Mouse (Mus musculus): ENCODE measurements around the gene Fli1. TPM values are rescaled to one million over a fixed set of nuclear protein-coding genes. Genes with fewer than 3 reads are reported as not detected.

The Fli1 gene
- polyA plus RNA-seq, 1 experiment from 2014 or later: 3.6 TPM

DNA sequence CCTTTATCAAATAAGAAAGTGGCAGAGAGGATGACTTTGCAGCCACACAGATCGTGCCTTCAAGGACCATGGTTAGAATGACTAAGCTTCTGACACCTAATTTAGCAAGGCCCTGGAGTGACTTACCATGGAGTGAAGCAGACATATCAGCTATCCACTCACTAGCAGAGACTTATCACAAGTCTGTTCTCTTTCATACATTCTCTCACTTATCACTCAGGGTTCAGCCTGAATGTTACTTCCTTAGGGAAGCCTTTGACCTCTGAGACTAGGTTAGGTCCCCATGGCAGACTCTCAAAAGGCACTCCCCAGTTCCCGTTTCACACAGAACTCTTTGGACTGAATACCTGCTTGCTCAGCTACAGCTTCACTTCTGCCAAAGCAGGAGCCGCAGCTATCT is 21.3 kb downstream of the Fli1 start:
- H3K4me3 ChIP-seq (ENCODE audit: low read depth, low read length): no peak overlapping the region
- no peaks in the 10 kb centered on the region for H3K4me1 ChIP-seq (ENCODE audit: control insufficient read depth, insufficient read depth, low read length)
- H3K9ac ChIP-seq (replicated peaks; ENCODE audit: low read depth, low read length): no peak overlapping the region
- H3K36me3 ChIP-seq (ENCODE audit: control insufficient read depth, insufficient read depth, low read length): no peaks in the 10 kb centered on the region
- H3K4me2 ChIP-seq (ENCODE audit: low read depth, low read length): no peak overlapping the region
- WGBS: 86% methylated on average over 3 of the region's 3 CpGs
- no peaks in the 10 kb centered on the region for H3K27me3 ChIP-seq (ENCODE audit: control insufficient read depth, insufficient read depth, low read length)
- no peak for ATAC-seq (ENCODE audit: low read depth)
- no peaks in the 10 kb centered on the region for H3K9me3 ChIP-seq (ENCODE audit: control insufficient read depth, low read length)
- H3K27ac ChIP-seq (ENCODE audit: low read depth, low read length): no peak overlapping the region

GRCm38 (mm10) chr9:32520821-32521220 is 21.8 kb downstream of the Fli1 start:
- Histone ChIP-seq H3K4me1 (ENCODE audit: control insufficient read depth, insufficient read depth, low read length) (no peaks in the 10 kb centered on the region), H3K27me3 (ENCODE audit: control insufficient read depth, insufficient read depth, low read length) (no peaks in the 10 kb centered on the region), H3K4me2 (ENCODE audit: low read depth, low read length) (no peak overlapping the region), H3K9me3 (ENCODE audit: control insufficient read depth, low read length) (no peaks in the 10 kb centered on the region), H3K4me3 (ENCODE audit: low read depth, low read length) (no peak overlapping the region), H3K27ac (ENCODE audit: low read depth, low read length) (no peak overlapping the region), H3K9ac (replicated peaks; ENCODE audit: low read depth, low read length) (no peak overlapping the region), H3K36me3 (ENCODE audit: control insufficient read depth, insufficient read depth, low read length) (no peaks in the 10 kb centered on the region)
- 86% methylated on average over 6 of the region's 6 CpGs for WGBS
- no peak for ATAC-seq (ENCODE audit: low read depth)

DNA sequence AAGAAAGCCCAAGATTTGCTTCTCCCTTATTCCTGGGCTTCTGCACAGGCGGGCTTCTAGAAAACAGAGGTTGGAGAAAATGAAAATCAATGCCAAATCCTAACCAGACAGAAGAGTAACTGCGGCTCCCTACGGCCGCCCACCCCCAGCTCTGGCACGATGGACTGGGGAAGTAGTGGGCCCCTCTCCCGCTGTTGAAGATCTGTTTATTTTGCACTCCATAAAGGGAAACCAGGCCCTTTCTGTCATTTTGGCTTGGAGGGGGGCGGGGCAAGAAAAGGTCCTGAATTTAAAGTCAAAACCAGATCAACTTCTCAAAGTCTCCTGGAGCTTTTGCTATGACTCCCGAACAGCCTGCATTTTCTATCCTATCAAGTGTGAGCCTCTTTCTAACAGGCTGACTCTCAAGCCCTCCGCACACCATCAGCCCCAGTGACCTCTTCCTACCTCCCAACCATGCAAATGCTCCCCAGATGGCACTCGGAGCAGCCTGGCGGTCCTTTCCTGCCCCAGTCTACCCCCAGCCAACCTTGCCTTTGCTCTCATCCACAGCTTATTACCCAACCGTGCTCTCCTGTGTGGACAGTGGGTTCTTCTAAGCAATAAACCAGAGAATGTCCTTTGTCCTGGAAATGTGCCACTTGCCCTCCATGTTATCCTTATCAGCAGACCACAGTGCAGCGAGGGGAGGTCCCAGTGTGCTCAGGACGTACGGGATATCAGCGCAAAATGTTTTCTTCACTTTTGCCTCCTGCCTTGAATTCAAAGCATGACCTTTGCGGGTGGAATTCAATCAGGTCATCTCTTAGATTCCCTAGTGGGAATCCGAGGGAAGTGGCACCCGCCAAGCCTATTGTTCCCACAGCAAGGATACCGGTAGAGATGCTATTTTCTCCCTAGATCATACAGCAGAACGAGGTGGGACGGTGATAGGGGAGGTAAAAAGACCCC is 23.3 kb downstream of the Fli1 start:
- ATAC-seq (ENCODE audit: low read depth): no peak
- H3K4me2 ChIP-seq (ENCODE audit: low read depth, low read length): no peak overlapping the region
- H3K9me3 ChIP-seq (ENCODE audit: control insufficient read depth, low read length): no peaks in the 10 kb centered on the region
- WGBS: 75% methylated on average over 22 of the region's 22 CpGs
- no peak overlapping the region for H3K27ac ChIP-seq (ENCODE audit: low read depth, low read length)
- H3K4me1 ChIP-seq (ENCODE audit: control insufficient read depth, insufficient read depth, low read length): no peaks in the 10 kb centered on the region
- H3K27me3 ChIP-seq (ENCODE audit: control insufficient read depth, insufficient read depth, low read length): no peaks in the 10 kb centered on the region
- H3K36me3 ChIP-seq (ENCODE audit: control insufficient read depth, insufficient read depth, low read length): no peaks in the 10 kb centered on the region
- no peak overlapping the region for H3K4me3 ChIP-seq (ENCODE audit: low read depth, low read length)
- H3K9ac ChIP-seq (replicated peaks; ENCODE audit: low read depth, low read length): no peak overlapping the region

DNA sequence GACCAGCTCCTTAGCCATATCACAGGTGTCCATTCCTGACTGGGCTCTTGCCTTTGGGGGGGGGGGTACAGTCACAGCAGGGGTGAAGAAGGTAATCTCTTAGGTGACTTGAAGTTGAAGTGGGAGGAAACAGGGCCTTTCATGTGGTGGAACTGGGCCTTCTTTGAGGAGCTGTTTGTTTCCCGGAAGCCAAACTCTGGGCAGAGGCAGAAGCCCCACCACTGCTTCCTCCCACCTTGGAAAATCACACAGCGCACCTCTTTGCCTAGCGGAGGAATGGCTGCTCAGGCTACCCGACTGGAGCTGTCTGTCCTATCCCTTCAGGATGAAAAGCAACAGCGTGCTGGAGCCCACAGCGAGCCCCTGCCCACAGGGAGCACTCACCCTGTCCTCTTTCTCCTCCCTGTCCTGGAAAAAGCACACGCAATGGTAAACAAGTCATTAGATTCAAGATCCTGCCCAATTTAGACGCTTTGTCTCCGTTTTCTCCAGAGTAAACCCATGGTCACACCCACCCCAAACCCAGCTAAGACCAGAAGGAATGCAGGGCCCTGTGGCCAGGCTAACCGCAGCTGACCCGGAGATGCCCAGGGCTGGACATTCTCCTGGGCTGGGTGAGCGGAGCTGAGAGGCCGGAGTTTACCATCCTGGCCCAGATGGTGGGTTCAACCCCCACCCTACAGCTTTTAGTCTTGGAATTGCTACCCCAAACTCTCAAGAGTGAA is 24.1 kb downstream of the Fli1 start:
- Histone ChIP-seq H3K27me3 (ENCODE audit: control insufficient read depth, insufficient read depth, low read length) (no peaks in the 10 kb centered on the region), H3K4me2 (ENCODE audit: low read depth, low read length) (no peak overlapping the region), H3K9ac (replicated peaks; ENCODE audit: low read depth, low read length) (no peak overlapping the region), H3K9me3 (ENCODE audit: control insufficient read depth, low read length) (no peaks in the 10 kb centered on the region), H3K27ac (ENCODE audit: low read depth, low read length) (no peak overlapping the region), H3K4me3 (ENCODE audit: low read depth, low read length) (no peak overlapping the region), H3K4me1 (ENCODE audit: control insufficient read depth, insufficient read depth, low read length) (no peaks in the 10 kb centered on the region), H3K36me3 (ENCODE audit: control insufficient read depth, insufficient read depth, low read length) (no peaks in the 10 kb centered on the region)
- WGBS: 71% methylated on average over 13 of the region's 13 CpGs
- no peak for ATAC-seq (ENCODE audit: low read depth)

GRCm38 (mm10) chr9:32516691-32517090 is 26.0 kb downstream of the Fli1 start:
- no peak for ATAC-seq (ENCODE audit: low read depth)
- Histone ChIP-seq H3K4me2 (ENCODE audit: low read depth, low read length) (no peak overlapping the region), H3K27ac (ENCODE audit: low read depth, low read length) (no peak overlapping the region), H3K36me3 (ENCODE audit: control insufficient read depth, insufficient read depth, low read length) (no peaks in the 10 kb centered on the region), H3K4me3 (ENCODE audit: low read depth, low read length) (no peak overlapping the region), H3K27me3 (ENCODE audit: control insufficient read depth, insufficient read depth, low read length) (no peaks in the 10 kb centered on the region), H3K4me1 (ENCODE audit: control insufficient read depth, insufficient read depth, low read length) (no peaks in the 10 kb centered on the region), H3K9ac (replicated peaks; ENCODE audit: low read depth, low read length) (no peak overlapping the region), H3K9me3 (ENCODE audit: control insufficient read depth, low read length) (no peaks in the 10 kb centered on the region)
- WGBS: 74% methylated on average over 9 of the region's 9 CpGs

DNA sequence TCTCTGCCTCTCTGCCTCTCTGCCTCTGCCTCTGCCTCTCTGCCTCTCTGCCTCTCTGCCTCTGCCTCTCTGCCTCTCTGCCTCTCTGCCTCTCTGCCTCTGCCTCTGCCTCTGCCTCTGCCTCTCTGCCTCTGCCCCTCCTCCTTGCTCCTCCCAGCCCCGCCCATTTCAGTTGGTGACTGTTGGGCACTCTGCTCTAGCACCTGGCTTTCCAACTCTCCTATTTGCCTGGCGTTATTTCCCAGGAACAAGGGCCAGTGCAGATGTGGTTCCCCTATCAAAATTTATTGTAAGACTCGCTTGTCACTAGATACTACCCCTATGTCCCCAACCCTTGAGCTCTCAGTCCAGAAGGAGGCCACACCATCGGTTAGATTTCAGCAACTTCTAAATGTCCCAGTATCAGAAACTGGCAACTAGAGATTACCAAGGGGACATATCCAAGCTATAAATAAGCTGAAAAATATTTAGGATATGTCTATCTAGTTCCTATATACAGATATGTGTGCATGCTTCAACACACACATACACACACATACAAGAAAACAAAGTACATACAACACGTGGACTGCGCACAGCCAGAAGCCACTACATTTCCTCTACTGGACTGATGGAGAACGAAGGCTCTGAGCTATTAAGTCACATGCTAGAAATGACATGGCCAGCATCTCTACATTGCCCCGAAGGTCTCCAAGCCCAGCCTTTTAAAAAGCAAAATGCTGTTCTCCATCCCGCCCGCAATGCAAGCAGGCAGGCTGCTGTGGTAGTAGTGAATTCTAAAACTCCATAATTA is 26.6 kb downstream of the Fli1 start:
- H3K4me3 ChIP-seq (ENCODE audit: low read depth, low read length): no peak overlapping the region
- no peak overlapping the region for H3K4me2 ChIP-seq (ENCODE audit: low read depth, low read length)
- H3K36me3 ChIP-seq (ENCODE audit: control insufficient read depth, insufficient read depth, low read length): no peaks in the 10 kb centered on the region
- no peaks in the 10 kb centered on the region for H3K9me3 ChIP-seq (ENCODE audit: control insufficient read depth, low read length)
- H3K4me1 ChIP-seq (ENCODE audit: control insufficient read depth, insufficient read depth, low read length): no peaks in the 10 kb centered on the region
- H3K27ac ChIP-seq (ENCODE audit: low read depth, low read length): no peak overlapping the region
- no peak for ATAC-seq (ENCODE audit: low read depth)
- H3K27me3 ChIP-seq (ENCODE audit: control insufficient read depth, insufficient read depth, low read length): no peaks in the 10 kb centered on the region
- 84% methylated on average over 10 of the region's 10 CpGs for WGBS
- H3K9ac ChIP-seq (replicated peaks; ENCODE audit: low read depth, low read length): no peak overlapping the region

- Histone ChIP-seq H3K9ac (replicated peaks; ENCODE audit: low read depth, low read length) (no peak overlapping the region), H3K36me3 (ENCODE audit: control insufficient read depth, insufficient read depth, low read length) (no peaks in the 10 kb centered on the region), H3K9me3 (ENCODE audit: control insufficient read depth, low read length) (no peaks in the 10 kb centered on the region), H3K4me1 (ENCODE audit: control insufficient read depth, insufficient read depth, low read length) (no peaks in the 10 kb centered on the region), H3K27me3 (ENCODE audit: control insufficient read depth, insufficient read depth, low read length) (no peaks in the 10 kb centered on the region), H3K4me2 (ENCODE audit: low read depth, low read length) (no peak overlapping the region), H3K4me3 (ENCODE audit: low read depth, low read length) (no peak overlapping the region), H3K27ac (ENCODE audit: low read depth, low read length) (no peak overlapping the region)
- ATAC-seq (ENCODE audit: low read depth): no peak
- WGBS: 73% methylated on average over 6 of the region's 6 CpGs
Observed at GRCm38 (mm10) chr9:32514406-32515058, 28.1 kb downstream of the Fli1 start.

DNA sequence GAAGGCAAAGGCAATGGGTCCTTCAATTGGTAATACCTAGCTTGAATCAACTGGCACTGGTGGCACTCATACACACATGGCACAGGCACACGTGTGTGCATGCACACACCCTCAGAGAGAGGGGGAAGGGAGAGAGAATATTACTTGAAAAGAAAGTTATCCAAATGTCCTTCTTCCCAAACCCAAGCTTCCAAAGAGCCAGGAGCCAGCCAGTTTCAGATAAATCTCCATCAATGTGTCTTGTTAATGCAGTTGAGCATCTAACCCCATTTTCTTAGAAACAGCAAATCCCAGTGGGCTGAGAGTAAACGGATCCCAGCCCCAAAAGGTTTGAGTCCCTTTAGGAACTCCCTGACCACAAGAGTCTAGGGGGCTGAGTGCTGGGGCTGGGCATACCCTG is 29.2 kb downstream of the Fli1 start:
- Histone ChIP-seq H3K9me3 (ENCODE audit: control insufficient read depth, low read length) (no peaks in the 10 kb centered on the region), H3K27ac (ENCODE audit: low read depth, low read length) (no peak overlapping the region), H3K4me3 (ENCODE audit: low read depth, low read length) (no peak overlapping the region), H3K4me1 (ENCODE audit: control insufficient read depth, insufficient read depth, low read length) (no peaks in the 10 kb centered on the region), H3K9ac (replicated peaks; ENCODE audit: low read depth, low read length) (no peak overlapping the region), H3K27me3 (ENCODE audit: control insufficient read depth, insufficient read depth, low read length) (no peaks in the 10 kb centered on the region), H3K4me2 (ENCODE audit: low read depth, low read length) (no peak overlapping the region), H3K36me3 (ENCODE audit: control insufficient read depth, insufficient read depth, low read length) (no peaks in the 10 kb centered on the region)
- ATAC-seq (ENCODE audit: low read depth): no peak
- 77% methylated on average over 2 of the region's 2 CpGs for WGBS

All from neural tube, embryonic 14.5 days (tissue).